Mouse (Mus musculus): ENCODE measurements around the gene Acap1. TPM values are rescaled to one million over a fixed set of nuclear protein-coding genes. Genes with fewer than 3 reads are reported as not detected.
A peak's percentile ranks its signal among the peaks of the same experiment; 100 is the strongest.

Gene Acap1
- 0.33 and 0.48 TPM in 2 replicates for polyA plus RNA-seq (2015; fragmentation: Nextera tagmentation; extraction: Ambion mirVana)

- no peak within 1 kb of the TSS for H3K9ac ChIP-seq (ENCODE audit: low read depth, low read length)
- no peak within 1 kb of the TSS; the same call in 1 of the 2 replicates for H3K27ac ChIP-seq
- no peaks in the 10 kb centered on the region for H3K36me3 ChIP-seq (ENCODE audit: insufficient read depth, low read length)
- TF ChIP-seq CTCF (IDR thresholded peaks at IDR 0.05; ENCODE audit: low read depth), result no peak
- WGBS, result 73% methylated on average over 4 of the region's 4 CpGs
- no peak within 1 kb of the TSS for H3K4me3 ChIP-seq (replicated peaks; ENCODE audit: low read depth, low read length)
- no peaks in the 10 kb centered on the region for H3K9me3 ChIP-seq (replicated peaks; ENCODE audit: low read length)
- DNase-seq (ENCODE audit: low spot score) (no peak), ATAC-seq (replicated peaks; ENCODE audit: low FRiP score, low read depth) (peak; percentile 25; the same call in 1 of the 2 replicates)
- H3K4me2 ChIP-seq (ENCODE audit: low read length), result no peak within 1 kb of the TSS
- no peaks in the 10 kb centered on the region for H3K27me3 ChIP-seq (ENCODE audit: insufficient read depth, low read length)
- H3K4me1 ChIP-seq (replicated peaks; ENCODE audit: insufficient read depth, low read length), result peaks cover 6% of the 10 kb centered on the region; the same call in 1 of the 2 replicates
Measured at GRCm38 (mm10) chr11:69895291-69895690, at the start of gene Acap1. TSS of gene Acap1 (minus strand) at chr11:69895539.

DNA sequence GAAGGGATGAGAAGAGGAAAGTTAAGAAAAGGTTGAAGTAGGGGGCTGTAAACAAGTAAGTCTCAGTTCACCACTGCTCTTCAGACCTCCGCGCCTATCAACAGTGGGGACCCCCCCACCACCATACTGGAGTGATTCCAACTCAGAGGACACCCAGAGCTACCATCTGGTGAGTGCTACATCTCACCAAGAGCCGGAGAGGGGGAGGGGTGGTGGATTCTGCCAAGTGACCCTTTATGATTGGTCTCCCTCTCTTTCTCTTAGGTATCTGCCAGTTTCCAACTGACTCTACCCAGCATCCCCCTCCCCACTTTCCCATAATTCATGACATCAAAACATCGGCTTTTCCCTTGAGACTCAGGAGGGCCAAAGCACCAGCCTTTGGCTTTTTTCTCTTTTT is 45.6 kb upstream of the Acap1 start:
- H3K9ac ChIP-seq (ENCODE audit: low read depth, low read length), result no peak overlapping the region
- no peak for DNase-seq (ENCODE audit: low spot score)
- ATAC-seq (replicated peaks; ENCODE audit: low FRiP score, low read depth), result no peak
- no peak for TF ChIP-seq CTCF (IDR thresholded peaks at IDR 0.05; ENCODE audit: low read depth)
- peaks cover 16% of the 10 kb centered on the region for H3K4me1 ChIP-seq (replicated peaks; ENCODE audit: insufficient read depth, low read length)
- H3K27me3 ChIP-seq (ENCODE audit: insufficient read depth, low read length), result no peaks in the 10 kb centered on the region; the same call in 1 of the 2 replicates
- no peak overlapping the region for H3K27ac ChIP-seq
- 75% methylated on average over 4 of the region's 4 CpGs for whole genome bisulfite sequencing
- no peak overlapping the region for H3K4me2 ChIP-seq (ENCODE audit: low read length)
- H3K36me3 ChIP-seq (ENCODE audit: insufficient read depth, low read length), result 0 out of 2 replicates have a peak, but pooled peaks cover 4% of the 10 kb centered on the region
- no peaks in the 10 kb centered on the region for H3K9me3 ChIP-seq (replicated peaks; ENCODE audit: low read length)
- H3K4me3 ChIP-seq (replicated peaks; ENCODE audit: low read depth, low read length), result no peak overlapping the region

DNA sequence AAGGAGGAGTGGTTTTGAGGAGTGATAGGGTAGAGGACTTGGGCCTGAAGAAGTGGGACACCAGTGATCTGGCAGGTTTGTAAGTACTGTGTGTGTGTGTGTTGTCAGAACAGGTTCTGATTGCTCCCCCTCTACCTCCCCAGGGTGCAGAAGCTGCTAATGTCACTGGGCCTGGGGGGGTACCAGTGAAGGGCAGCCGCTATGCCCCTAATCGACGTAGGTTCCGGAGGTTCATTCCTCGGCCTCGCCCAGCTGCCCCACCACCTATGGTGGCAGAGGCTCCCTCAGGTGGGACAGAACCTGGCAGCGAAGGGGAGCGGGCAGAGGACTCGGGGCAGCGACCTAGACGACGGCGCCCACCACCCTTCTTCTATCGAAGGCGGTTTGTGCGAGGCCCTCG is 44.4 kb upstream of the Acap1 start:
- no peak overlapping the region for H3K4me3 ChIP-seq (replicated peaks; ENCODE audit: low read depth, low read length)
- H3K4me2 ChIP-seq (ENCODE audit: low read length), result no peak overlapping the region
- peaks cover 24% of the 10 kb centered on the region for H3K4me1 ChIP-seq (replicated peaks; ENCODE audit: insufficient read depth, low read length)
- no peak for TF ChIP-seq CTCF (IDR thresholded peaks at IDR 0.05; ENCODE audit: low read depth)
- no peak overlapping the region for H3K27ac ChIP-seq
- H3K27me3 ChIP-seq (ENCODE audit: insufficient read depth, low read length), result no peaks in the 10 kb centered on the region; the same call in 1 of the 2 replicates
- ATAC-seq (replicated peaks; ENCODE audit: low FRiP score, low read depth) (no peak), DNase-seq (ENCODE audit: low spot score) (no peak)
- 91% methylated on average over 17 of the region's 17 CpGs for WGBS
- H3K36me3 ChIP-seq (ENCODE audit: insufficient read depth, low read length), result no peaks in the 10 kb centered on the region
- no peaks in the 10 kb centered on the region for H3K9me3 ChIP-seq (replicated peaks; ENCODE audit: low read length)
- H3K9ac ChIP-seq (ENCODE audit: low read depth, low read length), result no peak overlapping the region

- 56% methylated on average over 5 of the region's 5 CpGs for WGBS
Measured at GRCm38 (mm10) chr11:69939181-69939580, 43.8 kb upstream of the Acap1 start.

GRCm38 (mm10) chr11:69938401-69938979 is 43.2 kb upstream of the Acap1 start:
- H3K4me1 ChIP-seq (replicated peaks; ENCODE audit: insufficient read depth, low read length), result peaks cover 24% of the 10 kb centered on the region
- H3K4me3 ChIP-seq (replicated peaks; ENCODE audit: low read depth, low read length), result no peak overlapping the region
- H3K27me3 ChIP-seq (ENCODE audit: insufficient read depth, low read length), result no peaks in the 10 kb centered on the region; the same call in 1 of the 2 replicates
- no peak overlapping the region for H3K9ac ChIP-seq (ENCODE audit: low read depth, low read length)
- ATAC-seq (replicated peaks; ENCODE audit: low FRiP score, low read depth) (no peak), DNase-seq (ENCODE audit: low spot score) (no peak)
- H3K36me3 ChIP-seq (ENCODE audit: insufficient read depth, low read length), result no peaks in the 10 kb centered on the region
- H3K9me3 ChIP-seq (replicated peaks; ENCODE audit: low read length), result no peaks in the 10 kb centered on the region
- 0 out of 2 replicates have a peak overlapping the region, but pooled peaks have one; percentile 80 for H3K27ac ChIP-seq
- no peak overlapping the region for H3K4me2 ChIP-seq (ENCODE audit: low read length)
- WGBS, result 36% methylated on average over 9 of the region's 9 CpGs
- no peak for TF ChIP-seq CTCF (IDR thresholded peaks at IDR 0.05; ENCODE audit: low read depth)

More at GRCm38 (mm10) chr11:69939181-69939580, 43.8 kb upstream of the Acap1 start:
- Histone ChIP-seq H3K4me3 (replicated peaks; ENCODE audit: low read depth, low read length) (no peak overlapping the region), H3K9me3 (replicated peaks; ENCODE audit: low read length) (no peaks in the 10 kb centered on the region), H3K27ac (no peak overlapping the region), H3K27me3 (ENCODE audit: insufficient read depth, low read length) (no peaks in the 10 kb centered on the region; the same call in 1 of the 2 replicates), H3K36me3 (ENCODE audit: insufficient read depth, low read length) (no peaks in the 10 kb centered on the region), H3K4me1 (replicated peaks; ENCODE audit: insufficient read depth, low read length) (peaks cover 24% of the 10 kb centered on the region), H3K4me2 (ENCODE audit: low read length) (no peak overlapping the region), H3K9ac (ENCODE audit: low read depth, low read length) (no peak overlapping the region)
- DNase-seq (ENCODE audit: low spot score) (no peak), ATAC-seq (replicated peaks; ENCODE audit: low FRiP score, low read depth) (no peak)
- no peak for TF ChIP-seq CTCF (IDR thresholded peaks at IDR 0.05; ENCODE audit: low read depth)

DNA sequence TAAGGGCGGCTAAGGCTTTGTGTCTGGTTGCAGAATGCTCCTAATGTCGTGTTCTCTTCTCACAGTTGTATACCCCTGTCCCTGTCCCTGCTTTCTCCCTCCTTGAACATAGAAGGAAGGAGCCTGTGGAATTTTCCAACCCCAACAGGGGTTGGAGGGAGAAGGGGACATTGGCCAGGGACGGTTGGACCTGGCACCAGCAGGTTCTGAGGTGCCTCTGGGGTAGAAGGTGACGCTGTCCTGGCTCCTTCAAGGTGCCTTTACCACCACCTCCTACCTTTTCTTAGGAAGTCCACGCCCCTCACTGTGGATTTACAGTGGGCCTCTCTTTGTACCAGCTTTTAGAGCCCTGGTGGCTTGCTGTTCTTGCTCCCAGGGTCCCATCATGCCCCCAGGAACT is 42.5 kb upstream of the Acap1 start:
- Histone ChIP-seq H3K36me3 (ENCODE audit: insufficient read depth, low read length) (no peaks in the 10 kb centered on the region), H3K9me3 (replicated peaks; ENCODE audit: low read length) (no peaks in the 10 kb centered on the region), H3K27me3 (ENCODE audit: insufficient read depth, low read length) (no peaks in the 10 kb centered on the region; the same call in 1 of the 2 replicates), H3K4me2 (ENCODE audit: low read length) (no peak overlapping the region), H3K9ac (ENCODE audit: low read depth, low read length) (no peak overlapping the region), H3K27ac (peak overlapping the region; percentile 80), H3K4me1 (replicated peaks; ENCODE audit: insufficient read depth, low read length) (peaks cover 24% of the 10 kb centered on the region), H3K4me3 (replicated peaks; ENCODE audit: low read depth, low read length) (no peak overlapping the region)
- DNase-seq (ENCODE audit: low spot score) (no peak), ATAC-seq (replicated peaks; ENCODE audit: low FRiP score, low read depth) (no peak)
- no peak for TF ChIP-seq CTCF (IDR thresholded peaks at IDR 0.05; ENCODE audit: low read depth)
- whole genome bisulfite sequencing, result 59% methylated on average over 5 of the region's 5 CpGs
